Mouse (Mus musculus): Measurements from ENCODE around the gene Polr2i.

Polr2i gene

DNA sequence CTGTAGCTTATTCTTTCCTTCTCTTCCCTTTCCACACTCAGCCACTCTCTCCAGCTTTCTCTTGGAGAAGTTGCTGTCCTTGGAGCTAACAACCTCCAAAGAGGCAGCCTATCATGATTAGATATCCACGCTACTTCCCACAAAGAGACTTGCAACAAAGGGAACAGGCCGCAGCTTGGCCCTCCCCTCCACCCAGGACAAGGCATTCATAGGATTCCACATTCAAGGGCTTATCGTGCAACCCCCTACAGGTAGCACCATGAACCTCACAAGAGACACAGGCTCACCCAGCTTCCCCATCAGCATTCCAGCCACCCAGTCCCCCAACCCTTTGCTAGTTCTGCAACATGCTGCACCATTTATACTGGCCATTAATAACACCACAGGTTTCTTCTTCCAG is 35.0 kb downstream of the Polr2i start:
- DNase-seq, result no peak

DNA sequence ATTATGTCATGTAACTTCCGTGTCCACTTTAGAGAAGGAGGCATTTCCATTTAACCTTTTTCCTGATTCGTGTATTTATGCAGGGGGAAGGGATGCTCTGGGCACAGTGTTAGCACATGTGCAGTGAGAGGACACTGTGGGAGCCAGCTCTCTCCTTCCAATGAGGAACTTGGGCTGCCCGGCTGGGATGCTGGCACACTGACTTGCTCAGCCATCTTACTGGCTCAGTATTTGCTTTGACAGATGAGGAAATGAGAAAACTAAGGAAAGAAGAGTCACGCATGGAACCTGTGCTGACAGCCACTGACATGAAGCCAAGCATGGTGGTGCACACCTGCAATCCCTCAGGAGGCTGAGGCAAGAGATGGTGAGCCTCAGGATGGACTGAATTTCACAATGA is 37.9 kb downstream of the Polr2i start:
- DNase-seq, result no peak

DNA sequence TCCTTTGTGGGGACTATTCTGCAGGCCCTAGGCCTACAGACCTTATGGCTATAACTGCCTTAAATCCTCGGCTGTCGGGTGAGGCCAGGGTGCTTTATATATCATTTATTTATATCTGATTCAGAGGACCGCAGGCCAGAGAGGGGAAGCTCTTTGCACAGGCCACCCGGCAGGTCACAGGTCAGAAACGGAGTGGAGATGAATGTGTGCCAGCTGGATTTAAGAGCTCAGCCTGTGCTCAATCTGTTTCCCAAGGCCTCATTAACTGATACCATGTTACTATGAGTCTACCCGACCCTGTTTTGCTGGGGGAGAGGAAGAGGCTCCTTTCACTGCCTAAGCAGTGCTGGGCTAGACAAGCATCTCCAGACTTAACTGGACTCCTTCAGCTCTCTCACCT is 42.6 kb downstream of the Polr2i start:
- DNase-seq, result no peak

DNA sequence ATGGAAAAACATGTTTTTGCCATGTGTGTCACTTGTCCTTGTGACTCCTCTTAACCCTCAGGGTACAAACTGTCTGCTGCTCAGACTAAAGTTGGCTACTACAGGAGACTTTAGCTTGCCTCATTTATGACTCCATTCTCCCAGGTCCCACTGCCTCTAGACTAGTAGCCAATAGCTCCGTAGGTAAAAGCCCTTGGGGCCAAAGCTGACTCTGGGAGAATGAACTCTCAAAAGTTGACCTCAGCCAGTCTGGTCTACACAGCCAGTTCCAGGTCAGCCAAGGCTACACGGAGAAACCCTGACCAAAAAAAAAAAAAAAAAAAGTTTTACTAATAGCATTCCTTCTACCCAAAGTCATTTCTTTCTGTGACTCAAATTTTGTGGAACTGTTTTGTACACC is 47.2 kb downstream of the Polr2i start:
- DNase-seq, result no peak

DNA sequence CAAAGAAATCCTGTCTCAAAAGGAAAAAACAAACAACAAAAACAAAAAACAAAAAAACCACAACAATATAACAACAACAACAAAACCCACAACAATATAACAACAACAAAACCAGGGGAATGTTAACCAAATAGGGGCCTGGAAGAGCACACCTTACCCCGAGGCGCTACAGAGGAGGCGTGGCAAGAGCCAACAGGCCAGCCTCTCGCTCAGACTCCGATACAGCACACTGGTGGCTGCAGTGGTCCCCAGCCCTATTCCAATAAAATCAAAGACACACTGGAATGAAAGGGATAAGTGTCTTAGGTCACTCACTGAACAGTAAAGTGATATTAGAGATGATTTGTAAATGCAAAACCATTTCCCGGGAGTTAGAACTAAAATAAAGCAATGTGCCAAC is 47.8 kb downstream of the Polr2i start:
- no peak for DNase-seq

DNA sequence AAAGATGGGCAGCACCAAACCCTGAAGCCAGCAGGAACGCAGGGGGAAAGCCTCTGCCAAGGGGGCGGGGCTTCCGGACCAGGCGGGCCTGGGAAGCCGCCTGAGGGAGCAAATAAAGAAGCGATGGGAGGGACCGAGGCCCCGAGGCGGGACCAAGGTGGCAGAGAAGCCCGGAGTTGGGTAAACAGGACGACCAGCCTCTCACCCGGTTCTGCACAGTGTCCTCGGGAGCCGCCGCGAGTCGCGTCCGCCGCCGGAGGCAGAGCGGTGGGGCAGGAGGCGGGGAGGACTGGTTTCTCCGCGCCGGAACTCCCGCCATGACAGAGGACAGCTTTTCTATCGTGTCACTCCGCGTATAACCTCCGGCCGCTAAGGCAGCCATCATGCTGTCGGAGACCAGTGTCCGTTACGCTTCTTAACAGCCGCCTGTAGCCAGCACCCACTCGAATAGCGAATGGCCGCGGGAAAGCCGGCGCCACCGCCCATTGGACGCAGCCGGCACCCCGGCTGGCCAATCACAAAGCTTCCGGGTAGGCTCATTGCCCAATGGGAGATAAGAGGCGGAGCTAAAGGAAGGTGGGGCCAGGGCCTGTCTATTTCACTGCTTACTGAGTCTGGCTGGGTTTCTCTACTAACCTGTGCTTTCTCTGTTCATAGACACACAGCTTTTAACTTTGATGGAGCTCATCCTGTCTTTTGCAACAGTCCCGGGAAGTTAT is 48.4 kb downstream of the Polr2i start, which contains the start of the genes Thap8 and Wdr62:
Gene Thap8, plus strand, starts transcription at position 144 of the 719 bp plus-strand sequence.
Gene Wdr62, minus strand, starts transcription at position 469 of the 719 bp plus-strand sequence.
- DNase-seq, result peak; percentile 88

DNA sequence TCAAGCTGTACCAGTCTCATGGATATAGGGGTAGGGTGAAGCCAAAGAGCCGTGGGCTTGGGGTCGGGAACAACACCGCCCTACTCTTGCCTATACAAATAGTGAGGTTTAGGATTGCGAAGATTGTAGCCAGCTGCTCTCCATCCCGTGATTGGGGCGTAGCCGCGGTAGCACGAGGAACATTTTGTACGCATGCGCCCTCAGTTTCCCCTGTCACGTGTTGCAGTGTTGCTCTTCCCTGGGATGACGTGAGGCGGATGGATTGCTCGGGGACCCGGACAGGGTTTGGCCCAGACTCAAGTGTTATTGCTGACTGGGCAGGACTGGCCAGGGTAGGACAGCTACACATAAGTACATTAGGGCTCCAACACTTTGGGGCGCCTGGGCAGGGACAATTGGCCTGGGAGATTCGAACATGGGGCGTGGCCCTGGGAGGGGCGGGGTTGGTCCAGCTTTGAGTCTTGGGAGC is 49.0 kb downstream of the Polr2i start:
- DNase-seq, result peak; percentile 85

DNA sequence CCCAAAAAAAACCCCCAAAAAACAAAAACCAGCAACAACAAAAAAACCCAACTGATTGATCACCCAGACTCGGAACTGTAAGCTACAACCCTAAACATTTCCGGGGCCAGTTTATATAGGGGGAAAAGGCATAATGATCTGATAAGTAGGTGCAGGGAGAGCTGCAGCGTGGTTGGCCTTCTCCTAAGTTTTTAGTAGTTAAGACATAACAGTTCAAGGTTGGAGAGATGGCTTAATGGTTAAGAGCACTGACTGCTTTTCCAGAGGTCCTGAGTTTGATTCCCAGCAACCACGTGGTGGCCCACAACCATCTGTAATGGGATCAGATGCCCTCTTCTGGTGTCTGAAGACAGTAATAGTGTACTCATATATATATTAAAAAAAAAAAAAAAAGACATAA is 49.8 kb downstream of the Polr2i start:
- no peak for DNase-seq

DNA sequence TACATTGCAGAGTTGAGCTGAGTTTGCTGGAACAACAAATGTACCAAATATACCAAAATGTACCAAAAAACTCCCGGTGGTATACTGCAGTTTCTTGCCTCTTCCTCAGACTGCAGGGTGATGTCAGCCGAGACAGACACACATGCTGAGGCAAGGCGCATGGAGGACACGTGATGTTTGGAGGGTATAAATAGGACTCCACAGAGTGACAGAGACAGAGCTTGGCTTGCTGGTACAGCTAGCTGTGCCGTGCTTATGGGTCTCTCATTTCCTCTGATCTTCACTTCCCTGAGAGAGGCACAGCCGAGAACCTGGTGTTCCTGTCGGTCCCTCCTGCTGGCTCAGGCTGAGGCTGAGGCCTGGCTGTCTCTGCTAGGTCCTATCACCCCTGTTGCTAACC is 51.0 kb downstream of the Polr2i start:
- DNase-seq, result no peak

Data from right cerebral cortex, postnatal 14 days (tissue).